Mouse (Mus musculus) CH12.LX (cell line): ENCODE data around the gene Fancb. TPM values are rescaled to one million over a fixed set of nuclear protein-coding genes. Genes with fewer than 3 reads are reported as not detected.

Experiments used
- DNase-seq: peaks from one replicate; pipeline ENCODE4 v3.0.0-alpha.2; 2013; ENCODE audit errors: extremely low read depth
- H3K27ac ChIP-seq: 2 replicates; pipeline ENCODE4 v1.5.1; 2012; ENCODE audit warnings: low read depth, mild to moderate bottlenecking, control low read depth, moderate library complexity; ENCODE audit not compliant: insufficient read depth
- H3K27me3 ChIP-seq: replicated peaks from 2 replicates; pipeline ENCODE3; 2012; ENCODE audit warnings: inconsistent platforms
- H3K36me3 ChIP-seq, 2 experiments: replicated peaks in 1 of 2; 2 replicates each; pipeline versions ENCODE3 to v1.6.1; 2012; ENCODE audit warnings: inconsistent platforms in 1 of 2, low read length in 1 of 2, mild to moderate bottlenecking in 1 of 2, mixed read lengths in 1 of 2, moderate library complexity in 1 of 2; ENCODE audit not compliant: control insufficient read depth in 1 of 2, insufficient read depth in 1 of 2
- H3K4me1 ChIP-seq, 2 experiments: 2 replicates each; pipeline ENCODE4 v1.6.1; 2012; ENCODE audit warnings: inconsistent platforms in 1 of 2, moderate library complexity in 1 of 2; ENCODE audit not compliant: insufficient read depth in 2 of 2, control insufficient read depth in 1 of 2
- H3K4me2 ChIP-seq: 2 replicates; pipeline ENCODE4 v1.6.1; 2012; ENCODE audit warnings: low read depth, mild to moderate bottlenecking, control low read depth; ENCODE audit not compliant: poor library complexity, insufficient read depth, severe bottlenecking
- H3K4me3 ChIP-seq, 3 experiments: fragments of 150-350 bp in 1 of 3; sonication (generic) in 1 of 3; replicated peaks in 1 of 3; 2 replicates each; pipeline versions ENCODE3 to v1.5.1; 2011 to 2012; ENCODE audit warnings: low read depth in 2 of 3, low read length in 2 of 3, mild to moderate bottlenecking in 2 of 3, moderate library complexity in 2 of 3, control low read depth in 1 of 3, improper control_type of control experiment in 1 of 3, inconsistent platforms in 1 of 3, mixed read lengths in 1 of 3; ENCODE audit not compliant: poor library complexity in 1 of 3
- H3K79me2 ChIP-seq: replicated peaks from 2 replicates; pipeline ENCODE4 v1.6.1; 2012; ENCODE audit warnings: mild to moderate bottlenecking, moderate library complexity; ENCODE audit not compliant: control insufficient read depth, poor library complexity, insufficient read depth, severe bottlenecking; ENCODE audit errors: extremely low read depth
- H3K9ac ChIP-seq: 2 replicates; pipeline ENCODE4 v1.6.1; 2012; ENCODE audit warnings: low read depth, mild to moderate bottlenecking, control low read depth, moderate library complexity; ENCODE audit not compliant: insufficient read depth
- H3K9me3 ChIP-seq: replicated peaks from 2 replicates; pipeline ENCODE3; 2012; ENCODE audit warnings: low read length, inconsistent platforms, mixed read lengths
- E2F4 ChIP-seq: IDR thresholded peaks from 2 replicates; pipeline ENCODE4 v1.6.1; 2011; ENCODE audit warnings: low read depth, low read length, improper control_type of control experiment; ENCODE audit not compliant: insufficient replicate concordance
- JUN ChIP-seq: IDR thresholded peaks from 2 replicates; pipeline ENCODE4 v1.6.1; 2011; ENCODE audit warnings: low read depth, mild to moderate bottlenecking, low read length, improper control_type of control experiment, moderate library complexity; ENCODE audit not compliant: insufficient read depth
- MEF2A ChIP-seq: IDR thresholded peaks from 2 replicates; pipeline ENCODE4 v1.6.1; 2014; ENCODE audit warnings: low read depth, mild to moderate bottlenecking, inconsistent platforms, low read length, improper control_type of control experiment, borderline replicate concordance
- MXI1 ChIP-seq: IDR thresholded peaks from 2 replicates; pipeline ENCODE4 v1.6.1; 2011; ENCODE audit warnings: mild to moderate bottlenecking, low read depth, low read length, improper control_type of control experiment
- POLR2AphosphoS2 ChIP-seq: IDR thresholded peaks from 2 replicates; pipeline ENCODE4 v1.6.1; 2011; ENCODE audit warnings: low read depth, low read length, improper control_type of control experiment
- TCF12 ChIP-seq: IDR thresholded peaks from 2 replicates; pipeline ENCODE4 v1.6.1; 2014; ENCODE audit warnings: low read depth, mild to moderate bottlenecking, inconsistent platforms, low read length, improper control_type of control experiment
- UBTF ChIP-seq: IDR thresholded peaks from 2 replicates; pipeline ENCODE4 v1.6.1; 2012; ENCODE audit warnings: low read depth, mild to moderate bottlenecking, inconsistent platforms, low read length, improper control_type of control experiment, moderate library complexity
- ZMIZ1 ChIP-seq: IDR thresholded peaks from 2 replicates; pipeline ENCODE4 v1.6.1; 2012; ENCODE audit warnings: low read depth, mild to moderate bottlenecking, inconsistent platforms, low read length, improper control_type of control experiment
- dilution Hi-C: fragments of 300-500 bp; cut with MboI; formaldehyde crosslinking; loops from 2 replicates; pipeline ENCODE4 v1.14.3; 2020; ENCODE audit warnings: low sequenced_read_pairs; ENCODE audit not compliant: extremely low pct_unique_long_range_greater_than_20kb, extremely low pct_ligation_motif_present
- in situ Hi-C: fragments of 300-500 bp; cut with MboI; formaldehyde crosslinking; loops from 3 replicates; pipeline ENCODE4 v1.14.3; 2019; ENCODE audit warnings: low sequenced_read_pairs, low pct_ligation_motif_present, low pct_unique_long_range_greater_than_20kb, mixed read lengths
- polyA plus RNA-seq: library from polyadenylated mRNA; unstranded; fragments of >175 nt; gene quantifications from 2 replicates; pipeline ENCODE4 v1.2.1, GENCODE M21; 2012; ENCODE audit warnings: low read depth; ENCODE audit not compliant: insufficient read length
- total RNA-seq, 2 experiments: library from RNA; depleted of rRNA; stranded (reverse); fragments of 300-350 nt in 1 of 2; fragments of >200 nt in 1 of 2; gene quantifications; 2 replicates each; pipeline ENCODE4 v1.2.3; 2012 to 2014

Fancb gene
- total and polyA plus RNA-seq, 3 experiments = 6.4 to 20.6 (median 11.0) TPM

DNA sequence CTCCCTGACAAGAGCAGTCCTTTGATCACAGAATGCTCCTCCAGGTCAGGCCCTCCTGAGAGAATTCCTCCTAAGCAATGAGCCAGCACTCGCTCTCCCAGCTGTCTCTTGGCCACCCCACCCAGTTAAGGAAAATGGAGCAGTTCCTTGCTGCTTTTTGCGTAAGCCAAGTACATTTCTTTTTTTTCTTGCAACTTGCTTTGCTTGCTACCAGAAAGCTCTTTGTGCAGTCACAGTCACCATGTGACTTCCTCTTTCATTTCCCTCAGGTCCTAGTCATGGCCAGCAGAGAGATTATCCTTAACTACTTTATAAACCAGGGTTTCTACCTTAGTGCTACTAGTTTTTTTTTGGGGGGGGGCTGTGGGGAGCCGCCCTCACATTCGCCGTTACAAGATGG lies 38.9 kb upstream of the Fancb start:
- Histone ChIP-seq H3K27ac (no peak overlapping the region), H3K4me1 (0 out of 4 replicates have a peak, but pooled peaks cover 0 to 2% of the 10 kb centered on the region in 2 experiments), H3K27me3 (no peaks in the 10 kb centered on the region), H3K4me2 (no peak overlapping the region), H3K4me3 (no peak overlapping the region), H3K9me3 (no peaks in the 10 kb centered on the region), H3K36me3 (peaks cover 5 to 27% of the 10 kb centered on the region in 2 experiments), H3K79me2 (no peaks in the 10 kb centered on the region), H3K9ac (no peak overlapping the region)
- DNase-seq = peak; percentile 3
- in situ Hi-C loops (no loop called here), dilution Hi-C loops (no loop called here)
- no peak for TF ChIP-seq E2F4

DNA sequence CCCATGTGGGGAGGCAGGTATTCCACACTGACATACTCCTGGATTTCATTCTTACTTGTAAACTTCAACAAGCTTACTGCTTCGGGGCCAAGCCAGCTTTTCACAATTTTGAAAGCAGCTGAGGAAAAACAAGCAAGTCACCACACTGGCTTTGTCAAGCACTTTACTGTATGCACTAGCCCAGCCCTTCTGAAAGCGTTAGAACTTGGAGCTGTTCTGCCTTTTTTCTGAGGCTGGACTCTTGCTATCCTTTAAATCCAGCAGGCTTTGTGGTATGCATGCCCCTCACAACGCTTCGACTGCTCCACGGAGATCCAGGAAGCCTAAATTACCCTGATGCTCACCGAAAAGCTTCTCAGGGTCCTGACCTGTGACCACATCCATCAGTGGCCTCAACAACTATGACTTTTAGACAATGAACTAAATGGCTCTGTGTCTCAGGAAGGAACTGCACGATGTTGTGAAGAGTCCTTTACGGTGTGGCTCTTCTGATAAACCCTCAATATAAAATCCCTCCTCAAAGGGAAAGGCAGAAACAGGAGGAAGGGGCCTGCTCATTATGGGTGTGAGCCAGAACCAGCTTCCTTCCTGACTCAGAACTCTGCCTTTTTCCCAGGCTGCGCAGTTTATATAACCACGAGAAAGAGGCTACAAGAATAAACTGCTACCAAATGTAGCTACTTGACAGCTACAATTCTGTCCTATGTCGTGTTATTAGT lies 28.4 kb upstream of the Fancb start:
- Histone ChIP-seq H3K27ac (no peak overlapping the region), H3K4me3 (no peak overlapping the region), H3K27me3 (no peaks in the 10 kb centered on the region), H3K4me1 (peaks cover 0 to 4% of the 10 kb centered on the region in 2 experiments; a peak in 1 of 4 replicates), H3K9me3 (no peaks in the 10 kb centered on the region), H3K4me2 (no peak overlapping the region), H3K79me2 (no peaks in the 10 kb centered on the region), H3K36me3 (peaks cover 0 to 8% of the 10 kb centered on the region in 2 experiments), H3K9ac (no peak overlapping the region)
- in situ Hi-C loops (no loop called here), dilution Hi-C loops (no loop called here)
- no peak for DNase-seq
- TF ChIP-seq TCF12 (no peak), JUN (no peak), MEF2A (no peak), POLR2AphosphoS2 (no peak), ZMIZ1 (no peak)

DNA sequence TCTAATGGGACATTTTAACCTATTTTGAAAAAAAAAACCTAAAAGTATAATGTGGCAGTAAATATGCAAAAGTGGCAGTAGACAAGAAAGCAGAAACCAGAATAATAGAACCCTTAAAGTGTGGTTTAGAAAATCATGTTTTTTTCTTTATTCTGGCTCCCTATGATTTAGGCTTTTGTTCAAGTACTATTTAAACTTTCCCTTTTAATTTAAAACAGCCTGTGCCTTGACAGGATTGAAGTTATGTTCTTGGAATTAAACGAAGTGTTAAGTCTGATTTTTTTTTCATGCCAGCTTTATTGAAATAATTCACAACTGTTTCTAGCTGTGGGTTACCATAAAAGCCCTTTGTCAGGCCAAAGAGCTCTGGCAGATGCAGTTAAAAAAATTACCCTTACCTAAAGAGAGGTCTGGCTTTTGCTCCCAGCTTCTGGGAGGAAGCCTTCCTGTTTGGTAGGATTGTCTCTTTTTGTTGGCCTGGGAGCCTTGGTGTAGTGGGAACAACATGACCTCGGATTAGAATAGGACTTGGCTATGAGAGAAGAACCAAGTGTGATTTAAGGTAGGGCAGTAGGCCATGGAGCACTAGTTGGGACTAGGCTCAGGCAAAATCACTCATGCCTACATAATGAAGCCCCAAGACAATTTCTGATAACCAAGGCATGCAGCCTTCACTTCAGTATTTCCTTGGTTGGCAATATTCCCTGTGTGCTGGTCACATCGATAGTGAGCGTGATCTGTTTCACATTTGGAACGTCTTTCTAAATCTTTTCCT lies 27.6 kb upstream of the Fancb start:
- in situ Hi-C loops = no loop called here
- no peak for TF ChIP-seq UBTF
- no peak for TF ChIP-seq MXI1
- H3K27ac ChIP-seq = no peak overlapping the region

More for the DNA sequence above, 27.6 kb upstream of the Fancb start:
- Histone ChIP-seq H3K79me2 (no peaks in the 10 kb centered on the region), H3K9me3 (no peaks in the 10 kb centered on the region), H3K36me3 (peaks cover 0 to 7% of the 10 kb centered on the region in 2 experiments), H3K4me3 (no peak overlapping the region), H3K27me3 (no peaks in the 10 kb centered on the region), H3K9ac (no peak overlapping the region), H3K4me2 (no peak overlapping the region), H3K4me1 (peaks cover 0 to 4% of the 10 kb centered on the region in 2 experiments; a peak in 1 of 4 replicates)
- DNase-seq = no peak
- dilution Hi-C loops = no loop called here
